Mouse (Mus musculus) thymus, adult 2 months (tissue): Measurements from ENCODE around the gene Gm10309. TPM values are rescaled to one million over a fixed set of nuclear protein-coding genes. Genes with fewer than 3 reads are reported as not detected.

Source experiments
- DNase-seq: peaks from one replicate; pipeline ENCODE4 v3.0.0; 2021
- H3K27ac ChIP-seq: fragments of 200-500 bp; 2 replicates; pipeline ENCODE4 v1.5.1; 2012; ENCODE audit warnings: low read length, control low read depth; ENCODE audit not compliant: control insufficient read depth, insufficient read depth
- H3K27me3 ChIP-seq: fragments of 200-500 bp; 2 replicates; pipeline ENCODE4 v1.6.1; 2012; ENCODE audit warnings: mild to moderate bottlenecking, low read length, moderate library complexity, mixed read lengths; ENCODE audit not compliant: control insufficient read depth, insufficient read depth
- H3K36me3 ChIP-seq: fragments of 200-500 bp; 2 replicates; pipeline ENCODE4 v1.6.1; 2012; ENCODE audit warnings: mild to moderate bottlenecking, low read length, moderate library complexity; ENCODE audit not compliant: control insufficient read depth, insufficient read depth
- H3K4me1 ChIP-seq: fragments of 200-500 bp; replicated peaks from 2 replicates; pipeline ENCODE4 v1.6.1; 2012; ENCODE audit warnings: low read length; ENCODE audit not compliant: control insufficient read depth, insufficient read depth
- H3K4me3 ChIP-seq: fragments of 200-500 bp; 2 replicates; pipeline ENCODE4 v1.5.1; 2012; ENCODE audit warnings: mild to moderate bottlenecking, low read length, control low read depth, moderate library complexity; ENCODE audit not compliant: control insufficient read depth, insufficient read depth
- CTCF ChIP-seq: fragments of 200-500 bp; IDR thresholded peaks from 2 replicates; pipeline ENCODE4 v1.5.1; 2012; ENCODE audit warnings: mild to moderate bottlenecking, control low read depth, low read length, moderate library complexity, borderline replicate concordance; ENCODE audit not compliant: control insufficient read depth, poor library complexity, insufficient read depth; ENCODE audit errors: extremely low read depth
- POLR2A ChIP-seq: fragments of 200-500 bp; IDR thresholded peaks from 2 replicates; pipeline ENCODE4 v1.6.1; 2012; ENCODE audit warnings: mild to moderate bottlenecking, low read length, control low read depth, moderate library complexity; ENCODE audit not compliant: control insufficient read depth, poor library complexity, insufficient read depth; ENCODE audit errors: extremely low read depth
- WGBS: fragments of 180-500 bp; shearing (Covaris S2); methylation state at CpG from one replicate; pipeline ENCODE4 v1.1.7; 2018; 5-methylcytosine and 5-hydroxymethylcytosine counted together
- polyA plus RNA-seq: library from polyadenylated mRNA; depleted of rRNA; stranded (reverse); fragments of >200 nt; gene quantifications from 2 replicates; pipeline ENCODE4 v1.2.3, GENCODE M21; 2012

Gm10309 gene
- polyA plus RNA-seq, 1 experiment = not detected

- Histone ChIP-seq H3K4me3 (no peak overlapping the region), H3K36me3 (no peaks in the 10 kb centered on the region), H3K27me3 (no peaks in the 10 kb centered on the region), H3K4me1 (no peaks in the 10 kb centered on the region), H3K27ac (no peak overlapping the region)
- 96% methylated on average over 7 of the region's 7 CpGs for WGBS
- TF ChIP-seq POLR2A (no peak), CTCF (no peak)
- no peak for DNase-seq
Observed at GRCm38 (mm10) chr17:86518604-86519003, 13.6 kb upstream of the Gm10309 start.

GRCm38 (mm10) chr17:86516630-86517029, 11.6 kb upstream of the Gm10309 start:
- 89% methylated on average over 5 of the region's 5 CpGs for WGBS
- Histone ChIP-seq H3K4me1 (no peaks in the 10 kb centered on the region), H3K27me3 (no peaks in the 10 kb centered on the region), H3K36me3 (no peaks in the 10 kb centered on the region), H3K27ac (no peak overlapping the region), H3K4me3 (no peak overlapping the region)
- no peak for DNase-seq
- TF ChIP-seq CTCF (no peak), POLR2A (no peak)

- TF ChIP-seq POLR2A (no peak), CTCF (no peak)
- Histone ChIP-seq H3K4me1 (no peaks in the 10 kb centered on the region), H3K36me3 (no peaks in the 10 kb centered on the region), H3K27me3 (no peaks in the 10 kb centered on the region), H3K4me3 (no peak overlapping the region), H3K27ac (no peak overlapping the region)
- 89% methylated on average over 13 of the region's 13 CpGs for WGBS
- no peak for DNase-seq
Observed at GRCm38 (mm10) chr17:86514974-86515620, 10.1 kb upstream of the Gm10309 start.

- H3K27me3 ChIP-seq = no peaks in the 10 kb centered on the region
- 95% methylated on average over 5 of the region's 5 CpGs for WGBS
- no peaks in the 10 kb centered on the region for H3K36me3 ChIP-seq
- DNase-seq = no peak
- H3K4me1 ChIP-seq = no peaks in the 10 kb centered on the region
- H3K27ac ChIP-seq = no peak overlapping the region
- no peak for TF ChIP-seq CTCF
- TF ChIP-seq POLR2A = no peak
- no peak overlapping the region for H3K4me3 ChIP-seq
Observed at GRCm38 (mm10) chr17:86509871-86510270, 4.8 kb upstream of the Gm10309 start.

- WGBS = 94% methylated on average over 3 of the region's 3 CpGs
- no peak overlapping the region for H3K27ac ChIP-seq
- no peak for DNase-seq
Observed at GRCm38 (mm10) chr17:86508212-86508490, 3.1 kb upstream of the Gm10309 start.

GRCm38 (mm10) chr17:86507342-86508211, 2.5 kb upstream of the Gm10309 start:
- no peaks in the 10 kb centered on the region for H3K4me1 ChIP-seq
- H3K36me3 ChIP-seq = no peaks in the 10 kb centered on the region
- no peak for DNase-seq
- H3K27ac ChIP-seq = no peak overlapping the region
- no peaks in the 10 kb centered on the region for H3K27me3 ChIP-seq
- no peak overlapping the region for H3K4me3 ChIP-seq
- WGBS = 89% methylated on average over 19 of the region's 19 CpGs
- TF ChIP-seq CTCF (no peak), POLR2A (no peak)

More at GRCm38 (mm10) chr17:86508212-86508490, 3.1 kb upstream of the Gm10309 start:
- Histone ChIP-seq H3K4me1 (no peaks in the 10 kb centered on the region), H3K36me3 (no peaks in the 10 kb centered on the region), H3K27me3 (no peaks in the 10 kb centered on the region), H3K4me3 (no peak overlapping the region)
- TF ChIP-seq POLR2A (no peak), CTCF (no peak)

- TF ChIP-seq CTCF (no peak), POLR2A (no peak)
- Histone ChIP-seq H3K4me1 (no peaks in the 10 kb centered on the region), H3K27ac (no peak overlapping the region), H3K36me3 (no peaks in the 10 kb centered on the region), H3K4me3 (no peak overlapping the region), H3K27me3 (no peaks in the 10 kb centered on the region)
- 86% methylated on average over 5 of the region's 5 CpGs for WGBS
- no peak for DNase-seq
Observed at GRCm38 (mm10) chr17:86506881-86507280, 1.8 kb upstream of the Gm10309 start.
